Mouse (Mus musculus): ENCODE results near the gene Nek10.
"Not testable (repeated sequence)": the region's sequence is repeated elsewhere in the genome, so short reads cannot be mapped to it uniquely, and the experiment has no call there.

The Nek10 gene

GRCm38 (mm10) chr14:14984710-14985647, 181.8 kb downstream of the Nek10 start:
- in situ Hi-C loops (cut with MboI), result no loop called here

GRCm38 (mm10) chr14:14987403-14987802, 184.2 kb downstream of the Nek10 start:
- in situ Hi-C loops (cut with MboI), result no loop called here

- in situ Hi-C loops (cut with MboI), result no loop called here
Observed at GRCm38 (mm10) chr14:14991642-14992041, 188.4 kb downstream of the Nek10 start.

GRCm38 (mm10) chr14:15011408-15011807, 208.2 kb downstream of the Nek10 start:
- in situ Hi-C loops (cut with MboI), result no loop called here

GRCm38 (mm10) chr14:15014799-15015198, 211.6 kb downstream of the Nek10 start:
- in situ Hi-C loops (cut with MboI), result no loop called here

GRCm38 (mm10) chr14:15030626-15031025, 227.4 kb downstream of the Nek10 start:
- in situ Hi-C loops (cut with MboI), result not testable (repeated sequence)

GRCm38 (mm10) chr14:15034638-15035037, 231.4 kb downstream of the Nek10 start:
- in situ Hi-C loops (cut with MboI), result not testable (repeated sequence)

GRCm38 (mm10) chr14:15048186-15048585, 245.0 kb downstream of the Nek10 start:
- in situ Hi-C loops (cut with MboI), result no loop called here

- in situ Hi-C loops (cut with MboI), result no loop called here
Observed at GRCm38 (mm10) chr14:15061496-15061895, 258.3 kb downstream of the Nek10 start.
